25 mouse cellular contexts compared by ENCODE assay signal in the genomic region with DNA sequence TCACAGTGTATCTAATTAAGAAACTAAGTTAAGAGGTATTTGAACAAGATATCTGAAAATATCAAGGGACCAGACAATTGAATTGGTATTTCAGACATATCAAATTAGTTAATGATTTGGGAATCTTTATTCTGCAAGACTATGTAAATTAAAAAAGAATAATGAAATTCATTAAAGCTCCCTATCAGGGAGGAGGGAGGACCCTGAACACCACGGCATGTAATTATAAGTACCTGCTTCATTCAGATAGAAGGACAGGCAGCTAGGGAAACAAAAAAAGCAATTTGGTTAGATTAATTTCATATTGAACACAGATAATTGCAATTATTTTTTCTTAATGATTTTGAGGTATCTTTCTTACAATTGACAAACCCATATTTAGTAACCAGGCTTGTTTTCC.
"Had no signal": no experiment of that assay in that cellular context is flagged by ENCODE, and none has a peak within 500 bp of the region (broad histone marks: within the 10 kb centered on the region; RNA-seq: fewer than 3 reads in every experiment).

No protein-coding gene starts in this region.

- H3K9me3 ChIP-seq: heart, embryonic 10.5 days; heart, embryonic 12.5 days; hindbrain, embryonic 12.5 days; intestine, embryonic 15.5 days; limb, embryonic 10.5 days; limb, embryonic 12.5 days; liver, embryonic 13.5 days had no signal

- ATAC-seq: forebrain, embryonic 16.5 days; inflammation-experienced regulatory T-cells, adult 6 months; intestine, embryonic 15.5 days; intestine, postnatal 0 days had no signal

- H3K27me3 ChIP-seq: heart, embryonic 12.5 days; hindbrain, embryonic 12.5 days; intestine, embryonic 15.5 days; limb, embryonic 12.5 days; liver, embryonic 13.5 days had no signal

- H3K9ac ChIP-seq: heart, embryonic 12.5 days; hindbrain, embryonic 12.5 days; intestine, embryonic 15.5 days; limb, embryonic 12.5 days; liver, embryonic 13.5 days had no signal

- H3K4me1 ChIP-seq: heart, embryonic 10.5 days; heart, embryonic 12.5 days; hindbrain, embryonic 12.5 days; intestine, embryonic 15.5 days; limb, embryonic 10.5 days; limb, embryonic 12.5 days; liver, embryonic 13.5 days had no signal

- H3K36me3 ChIP-seq: heart, embryonic 10.5 days; heart, embryonic 12.5 days; hindbrain, embryonic 12.5 days; intestine, embryonic 15.5 days; limb, embryonic 10.5 days; limb, embryonic 12.5 days; liver, embryonic 13.5 days had no signal

- H3K4me3 ChIP-seq: gastrocnemius, adult 2 months; heart, adult 2 months; heart, embryonic 10.5 days; heart, embryonic 12.5 days; hindbrain, embryonic 12.5 days; intestine, embryonic 15.5 days; layer of hippocampus, adult 2 months; left cerebral cortex, adult 2 months; limb, embryonic 10.5 days; limb, embryonic 12.5 days; liver, embryonic 13.5 days had no signal

- H3K27ac ChIP-seq: gastrocnemius, adult 2 months; heart, adult 2 months; heart, embryonic 10.5 days; hindbrain, embryonic 12.5 days; intestine, embryonic 15.5 days; layer of hippocampus, adult 2 months; left cerebral cortex, adult 2 months; limb, embryonic 10.5 days; limb, embryonic 12.5 days; liver, embryonic 13.5 days had no signal

- DNase-seq: gastrocnemius, adult 2 months; gastrocnemius, postnatal 10 days; gastrocnemius, postnatal 25 days; heart, adult 2 months; heart, postnatal 10 days; heart, postnatal 4 days; kidney, adult 18-20 months; kidney, adult 8-10 months; kidney, postnatal 10 days; kidney, postnatal 25 days; kidney, postnatal 4 days; liver; liver, embryonic 13.5 days had no signal

- H3K4me2 ChIP-seq: heart, embryonic 12.5 days; hindbrain, embryonic 12.5 days; intestine, embryonic 15.5 days; limb, embryonic 12.5 days; liver, embryonic 11.5 days; liver, embryonic 13.5 days had no signal
